Mouse (Mus musculus) lung, embryonic 16.5 days (tissue): ENCODE results near the gene Vmn2r86. TPM values are rescaled to one million over a fixed set of nuclear protein-coding genes. Genes with fewer than 3 reads are reported as not detected.
"Not testable (repeated sequence)": the region's sequence is repeated elsewhere in the genome, so short reads cannot be mapped to it uniquely, and the experiment has no call there.

Experiments
- ATAC-seq: fragments of 200-750 bp; cut with Nextera tagmentation; 2 replicates; pipeline ENCODE4 v1.8.0; 2017; ENCODE audit warnings: low read depth, mild to moderate bottlenecking, moderate library complexity
- H3K27ac ChIP-seq: fragments of 300-500 bp; sonication (generic); 2 replicates; pipeline ENCODE4 v1.5.1; 2014; ENCODE audit warnings: mild to moderate bottlenecking, control low read depth, low read length
- H3K27me3 ChIP-seq: fragments of 300-500 bp; sonication (generic); 2 replicates; pipeline ENCODE4 v1.6.1; 2014; ENCODE audit warnings: low read depth, low read length, mixed read lengths; ENCODE audit not compliant: control insufficient read depth, insufficient read depth
- H3K36me3 ChIP-seq: fragments of 300-500 bp; sonication (generic); 2 replicates; pipeline ENCODE4 v1.6.1; 2014; ENCODE audit warnings: low read length; ENCODE audit not compliant: control insufficient read depth, insufficient read depth
- H3K4me1 ChIP-seq: fragments of 300-500 bp; sonication (generic); replicated peaks from 2 replicates; pipeline ENCODE4 v1.6.1; 2014; ENCODE audit warnings: low read length, mixed read lengths; ENCODE audit not compliant: control insufficient read depth, insufficient read depth
- H3K4me2 ChIP-seq: fragments of 300-500 bp; sonication (generic); 2 replicates; pipeline ENCODE4 v1.6.1; 2014; ENCODE audit warnings: low read depth, low read length, control low read depth
- H3K4me3 ChIP-seq: fragments of 300-500 bp; sonication (generic); 2 replicates; pipeline ENCODE4 v1.5.1; 2014; ENCODE audit warnings: mild to moderate bottlenecking, low read length, control low read depth
- H3K9ac ChIP-seq: fragments of 300-500 bp; sonication (generic); 2 replicates; pipeline ENCODE4 v1.6.1; 2014; ENCODE audit warnings: low read length, control low read depth
- H3K9me3 ChIP-seq: fragments of 300-500 bp; sonication (generic); 2 replicates; pipeline ENCODE4 v1.6.1; 2016; ENCODE audit warnings: low read length; ENCODE audit not compliant: control insufficient read depth
- WGBS: fragments of 180-500 bp; shearing (Covaris S2); extraction: QIAGEN DNeasy Blood & Tissue Kit; methylation state at CpG from one replicate; pipeline ENCODE4 v1.1.7; 2014; 5-methylcytosine and 5-hydroxymethylcytosine counted together
- polyA plus RNA-seq: library from polyadenylated mRNA; unstranded; fragments of >200 nt; fragmentation: Nextera tagmentation; extraction: Ambion mirVana; gene quantifications from 2 replicates; pipeline ENCODE4 v1.2.1, GENCODE M21; 2015

The Vmn2r86 gene
- polyA plus RNA-seq = not detected in 2 replicates

DNA sequence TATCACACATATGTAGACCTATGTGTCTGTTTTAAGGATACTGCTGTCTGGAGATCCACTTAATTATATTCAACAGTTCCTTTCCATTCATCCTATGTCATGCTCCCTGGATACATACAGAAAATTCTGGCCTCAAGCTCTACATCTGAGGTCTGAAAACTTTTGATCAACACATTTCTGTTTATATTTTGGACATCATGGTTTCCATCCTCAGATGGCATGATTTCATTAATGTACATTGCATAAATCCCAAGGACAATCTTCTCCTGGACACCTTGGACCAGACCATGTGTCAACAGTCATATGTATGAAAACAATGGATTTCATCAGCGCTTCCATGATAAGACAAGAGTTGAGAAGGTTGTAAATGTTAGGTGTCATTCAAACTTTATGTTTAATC, at the start of gene Vmn2r86:
TSS of gene Vmn2r86 (minus strand) at position 101 of the 400 bp plus-strand sequence.
- H3K4me1 ChIP-seq, H3K9me3 ChIP-seq, ATAC-seq, H3K27ac ChIP-seq, H3K4me3 ChIP-seq, H3K9ac ChIP-seq, H3K36me3 ChIP-seq, H3K27me3 ChIP-seq, H3K4me2 ChIP-seq: not testable (repeated sequence)
- 82% methylated on average over 1 of the region's 1 CpGs for WGBS

DNA sequence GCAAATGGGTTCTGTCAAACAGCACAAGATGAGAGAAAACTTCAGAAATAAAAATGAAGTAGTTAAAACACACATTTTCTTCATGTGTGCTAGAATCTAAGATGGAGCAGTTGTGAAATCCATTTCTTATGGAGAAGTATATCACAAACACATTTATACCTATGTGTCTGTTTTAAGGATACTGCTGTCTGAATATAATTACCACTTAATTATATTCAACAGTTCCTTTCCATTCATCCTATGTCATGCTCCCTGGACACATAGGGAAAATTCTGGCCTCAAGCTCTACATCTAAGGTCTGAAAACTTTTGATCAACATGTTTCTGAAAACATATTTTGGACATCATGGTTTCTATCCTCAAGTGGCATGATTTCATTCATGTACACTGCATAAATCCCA, 41.4 kb upstream of the Vmn2r86 start, which contains the start of gene Vmn2r87:
TSS of gene Vmn2r87 (minus strand) at position 101 of the 400 bp plus-strand sequence.
- Histone ChIP-seq H3K36me3 (no peaks in the 10 kb centered on the region), H3K4me1 (no peaks in the 10 kb centered on the region), H3K27me3 (no peaks in the 10 kb centered on the region), H3K9me3 (no peaks in the 10 kb centered on the region), H3K4me2 (no peak within 1 kb of the TSS), H3K4me3 (no peak within 1 kb of the TSS), H3K9ac (no peak within 1 kb of the TSS), H3K27ac (no peak within 1 kb of the TSS)
- ATAC-seq = no peak

DNA sequence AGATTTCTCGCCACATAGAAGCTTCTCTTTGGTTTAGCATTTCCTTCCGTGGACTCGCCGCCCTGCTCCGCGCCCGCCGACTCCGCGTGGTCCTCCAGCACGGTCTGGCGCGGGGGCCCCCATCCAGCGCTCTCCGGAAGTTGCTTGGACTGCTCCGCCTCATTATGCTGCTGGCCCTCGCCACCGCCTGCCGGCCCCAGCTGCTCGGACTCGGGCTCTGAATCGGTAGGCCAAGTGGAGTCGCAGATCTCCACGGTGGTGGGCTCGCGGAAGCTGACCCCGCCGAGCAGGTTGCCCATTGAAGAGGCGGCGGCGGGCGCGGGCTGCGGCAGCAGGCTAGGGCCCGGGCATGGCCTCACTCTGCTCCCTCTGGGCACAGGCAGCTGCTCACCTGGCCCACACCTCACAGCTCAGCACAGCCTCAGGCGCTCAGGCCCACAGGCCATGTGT, 14.5 kb upstream of the Vmn2r86 start:
- peak overlapping the region; percentile 90 for H3K4me2 ChIP-seq
- peak; percentile 99 for ATAC-seq
- H3K4me3 ChIP-seq = peak overlapping the region; percentile 51
- no peaks in the 10 kb centered on the region for H3K4me1 ChIP-seq
- 1% methylated on average over 36 of the region's 36 CpGs for WGBS
- H3K27ac ChIP-seq = no peak overlapping the region
- H3K9ac ChIP-seq = peak overlapping the region; percentile 74
- H3K36me3 ChIP-seq = no peaks in the 10 kb centered on the region
- no peaks in the 10 kb centered on the region for H3K9me3 ChIP-seq
- no peaks in the 10 kb centered on the region for H3K27me3 ChIP-seq

DNA sequence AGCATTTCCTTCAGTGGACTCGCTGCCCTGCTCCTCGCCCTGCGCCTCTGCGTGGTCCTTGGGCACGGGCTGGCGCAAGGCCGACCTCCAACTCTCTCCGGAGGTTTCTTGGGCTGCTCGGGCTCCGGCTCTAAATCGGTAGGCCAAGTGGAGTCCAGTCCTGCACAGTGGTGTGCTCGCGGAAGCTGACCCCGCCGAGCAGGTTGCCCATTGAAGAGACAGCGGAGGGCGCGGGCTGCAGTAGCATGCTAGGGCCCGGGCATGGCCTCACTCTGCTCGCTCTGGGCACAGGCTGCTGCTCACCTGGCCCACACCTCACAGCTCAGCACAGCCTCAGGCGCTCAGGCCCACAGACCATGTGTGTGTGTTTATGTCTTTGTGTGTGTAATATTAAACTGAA, 11.1 kb downstream of the Vmn2r86 start:
- Histone ChIP-seq H3K4me2 (no peak overlapping the region), H3K9ac (no peak overlapping the region), H3K4me1 (no peaks in the 10 kb centered on the region), H3K4me3 (no peak overlapping the region), H3K36me3 (no peaks in the 10 kb centered on the region), H3K27ac (no peak overlapping the region), H3K9me3 (no peaks in the 10 kb centered on the region), H3K27me3 (no peaks in the 10 kb centered on the region)
- no peak for ATAC-seq
- 86% methylated on average over 21 of the region's 21 CpGs for WGBS

DNA sequence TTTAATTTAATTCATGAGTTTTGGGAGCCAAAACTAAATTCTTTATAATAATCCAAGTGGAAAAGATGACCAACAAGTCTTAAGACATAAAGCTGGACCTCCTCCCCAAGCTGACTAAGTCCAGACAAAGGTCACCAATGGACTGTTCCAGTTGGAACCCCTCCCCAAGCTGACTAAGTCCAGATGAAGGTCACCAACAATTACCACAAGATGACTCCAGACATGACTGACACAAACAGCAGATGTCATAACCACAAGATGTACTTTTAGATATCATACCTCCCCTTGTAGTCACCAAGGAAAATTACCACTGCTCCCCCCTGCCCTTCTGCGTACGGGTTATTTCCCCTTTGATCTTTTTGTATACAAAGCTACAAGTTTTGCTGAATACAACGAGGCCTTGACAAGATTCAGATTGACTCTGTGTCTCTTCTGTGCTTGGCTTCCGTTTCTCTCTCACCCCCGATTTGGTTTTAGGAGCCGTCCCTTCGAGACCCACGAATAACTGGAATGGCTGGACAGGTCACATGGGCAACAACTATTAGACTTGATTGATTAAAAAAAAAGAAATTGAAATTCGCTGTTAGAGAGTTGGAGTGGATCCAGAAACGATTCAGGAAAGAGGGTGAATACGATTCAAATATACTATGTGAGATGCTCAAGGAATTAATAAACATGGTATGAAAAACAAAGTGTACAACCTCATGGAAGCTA, 21.5 kb downstream of the Vmn2r86 start:
- H3K36me3 ChIP-seq, H3K27me3 ChIP-seq, H3K4me1 ChIP-seq, ATAC-seq, H3K27ac ChIP-seq, H3K4me3 ChIP-seq, H3K9me3 ChIP-seq, H3K9ac ChIP-seq, H3K4me2 ChIP-seq: not testable (repeated sequence)
- 76% methylated on average over 11 of the region's 11 CpGs for WGBS

DNA sequence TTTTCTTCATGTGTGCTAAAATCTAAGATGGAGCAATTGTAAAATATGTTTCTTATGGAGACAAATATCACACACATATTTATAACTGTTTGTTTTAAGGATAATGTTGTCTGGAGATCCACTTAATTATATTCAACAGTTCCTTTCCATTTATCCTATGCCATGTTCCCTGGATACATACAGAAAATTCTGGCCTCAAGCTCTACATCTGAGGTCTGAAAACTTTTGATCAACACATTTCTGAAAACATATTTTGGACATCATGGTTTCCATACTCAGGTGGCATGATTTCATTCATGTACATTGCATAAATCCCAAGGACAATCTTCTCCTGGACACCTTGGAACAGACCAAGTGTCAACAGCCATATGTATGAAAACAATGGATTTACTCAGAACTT, 26.2 kb downstream of the Vmn2r86 start, which contains the start of gene Vmn2r85:
TSS of gene Vmn2r85 (minus strand) at position 101 of the 400 bp plus-strand sequence.
- not testable (repeated sequence) for H3K9me3 ChIP-seq, H3K9ac ChIP-seq, H3K27ac ChIP-seq, H3K4me1 ChIP-seq, H3K4me2 ChIP-seq, H3K4me3 ChIP-seq, ATAC-seq, H3K36me3 ChIP-seq, H3K27me3 ChIP-seq

DNA sequence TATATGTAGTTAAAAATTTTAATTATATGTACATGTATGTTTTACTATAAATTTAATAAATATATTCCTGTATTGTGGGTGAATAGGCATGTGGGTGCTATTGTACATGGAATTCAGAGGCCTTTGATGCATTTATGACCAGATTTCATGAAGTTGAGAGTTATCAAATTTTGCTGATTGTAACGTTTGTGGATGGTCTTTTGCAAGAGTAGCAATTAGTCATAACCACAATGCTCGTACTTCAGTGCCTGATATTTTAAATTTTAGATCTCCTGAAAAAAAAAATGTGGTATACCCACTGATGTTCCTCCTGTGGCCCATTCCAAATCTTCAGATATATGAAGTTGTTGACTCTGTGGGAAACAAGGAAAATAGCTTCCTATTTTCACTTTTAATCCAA, 33.5 kb downstream of the Vmn2r86 start:
- H3K36me3 ChIP-seq, H3K4me3 ChIP-seq, ATAC-seq, H3K9me3 ChIP-seq, H3K27ac ChIP-seq, H3K9ac ChIP-seq, H3K27me3 ChIP-seq, H3K4me1 ChIP-seq, H3K4me2 ChIP-seq: not testable (repeated sequence)
- WGBS = 53% methylated on average over 2 of the region's 2 CpGs

DNA sequence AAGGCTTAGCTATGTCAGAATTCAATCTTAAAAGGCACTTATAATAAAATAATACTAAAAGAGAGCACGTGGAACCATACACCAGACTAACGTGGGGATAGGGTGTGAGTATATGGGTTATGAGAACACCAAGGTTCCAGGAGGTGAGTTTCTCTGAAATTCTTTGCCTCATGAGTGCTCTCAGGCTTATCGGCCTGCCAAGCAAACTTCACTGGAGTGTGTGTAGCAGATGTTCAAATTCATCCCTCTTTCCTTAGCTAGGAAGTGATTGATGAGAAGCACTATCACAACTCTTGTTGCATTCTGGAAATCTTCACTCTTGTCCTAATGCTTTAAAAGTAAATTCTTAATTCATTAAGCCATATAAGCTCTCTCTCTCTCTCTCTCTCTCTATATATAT, 35.4 kb downstream of the Vmn2r86 start:
- WGBS = 79% methylated on average over 3 of the region's 3 CpGs
- Histone ChIP-seq H3K4me2 (no peak overlapping the region), H3K27ac (no peak overlapping the region), H3K4me3 (no peak overlapping the region), H3K9ac (no peak overlapping the region), H3K4me1 (no peaks in the 10 kb centered on the region), H3K36me3 (no peaks in the 10 kb centered on the region), H3K9me3 (no peaks in the 10 kb centered on the region), H3K27me3 (no peaks in the 10 kb centered on the region)
- no peak for ATAC-seq

DNA sequence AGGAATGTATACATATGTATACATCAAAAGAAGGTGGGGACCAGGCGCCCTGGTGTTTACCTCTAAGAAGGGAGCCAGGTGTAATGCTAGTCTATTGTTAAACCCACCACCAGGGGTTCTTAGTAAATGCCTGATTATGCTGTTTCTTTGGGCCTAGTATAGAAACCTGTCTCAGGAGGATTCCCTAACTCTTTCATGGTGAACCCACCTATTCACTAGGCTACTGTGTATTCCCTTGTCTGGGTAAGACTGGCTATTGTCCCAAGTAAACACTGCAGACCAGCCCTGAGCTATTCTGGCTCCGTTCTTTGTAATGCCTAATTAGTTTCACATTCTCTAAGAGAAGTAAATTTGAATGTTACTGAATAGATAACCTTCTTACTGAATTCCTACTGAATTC, 35.9 kb downstream of the Vmn2r86 start:
- not testable (repeated sequence) for H3K9ac ChIP-seq, H3K4me1 ChIP-seq, H3K4me2 ChIP-seq, H3K27ac ChIP-seq, H3K4me3 ChIP-seq, ATAC-seq, H3K9me3 ChIP-seq, H3K27me3 ChIP-seq, H3K36me3 ChIP-seq
- WGBS = 51% methylated on average over 2 of the region's 2 CpGs

DNA sequence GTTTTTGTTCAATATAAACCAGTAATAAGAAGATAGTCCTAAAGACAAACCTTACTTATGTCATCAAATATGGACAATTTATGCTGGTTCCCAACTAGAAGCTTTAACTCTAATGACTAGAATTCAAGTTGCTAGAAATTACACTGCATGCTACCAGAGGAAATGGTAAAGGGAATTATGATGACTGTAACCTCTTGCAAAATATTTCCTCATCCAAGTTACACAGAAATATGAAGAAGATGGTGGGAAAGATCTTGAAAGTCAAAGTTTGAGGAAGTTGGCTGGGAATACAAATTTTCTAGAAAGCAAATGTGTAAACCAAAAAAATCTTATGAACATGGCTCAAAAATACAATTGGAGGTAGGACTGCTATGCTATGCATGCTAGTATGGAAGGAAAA, 39.5 kb downstream of the Vmn2r86 start:
- not testable (repeated sequence) for H3K36me3 ChIP-seq, H3K4me1 ChIP-seq, H3K9me3 ChIP-seq, H3K27me3 ChIP-seq, H3K4me3 ChIP-seq, ATAC-seq, H3K9ac ChIP-seq, H3K4me2 ChIP-seq, H3K27ac ChIP-seq
